Mouse (Mus musculus): Measurements from ENCODE around the gene Olfr986.

Olfr986 gene

DNA sequence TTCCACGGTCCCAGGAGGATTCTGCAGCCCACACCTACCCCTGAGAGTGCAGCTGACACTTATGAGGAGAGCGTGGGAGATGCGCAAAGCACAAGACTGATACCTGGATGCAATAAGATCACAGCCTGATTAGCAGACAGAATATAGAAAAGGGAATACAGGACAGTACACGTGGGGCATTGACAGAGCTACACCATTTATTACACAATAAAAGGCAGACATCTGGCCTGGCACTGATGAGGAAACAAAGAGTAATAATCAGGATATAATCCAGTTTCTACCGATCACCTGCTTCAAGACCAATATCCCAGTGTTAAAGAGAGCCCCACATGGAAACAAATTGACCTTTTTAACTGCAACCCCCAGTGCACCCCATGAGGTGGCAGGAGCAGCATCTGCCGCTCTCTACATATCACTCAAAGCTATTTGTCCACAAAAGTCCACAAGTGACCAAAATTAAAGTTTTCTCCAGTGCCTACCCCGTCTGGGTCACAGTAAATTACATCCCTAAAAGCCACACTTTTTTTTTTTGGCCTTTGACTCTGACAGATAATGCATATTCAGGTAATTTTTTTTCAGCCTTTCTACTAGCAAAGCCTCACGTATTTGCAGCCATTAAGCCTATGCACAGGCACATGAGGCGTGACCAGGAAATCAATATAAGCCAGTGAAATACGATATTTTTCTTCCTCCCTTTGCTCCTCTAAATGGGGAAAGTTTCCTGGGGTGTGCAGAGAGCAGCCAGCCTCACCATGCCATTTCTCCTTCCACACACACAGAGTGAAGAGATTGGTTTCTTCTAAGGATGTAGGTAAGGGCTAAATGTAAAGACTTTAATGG is 53.7 kb downstream of the Olfr986 start:
- DNase-seq, result no peak

DNA sequence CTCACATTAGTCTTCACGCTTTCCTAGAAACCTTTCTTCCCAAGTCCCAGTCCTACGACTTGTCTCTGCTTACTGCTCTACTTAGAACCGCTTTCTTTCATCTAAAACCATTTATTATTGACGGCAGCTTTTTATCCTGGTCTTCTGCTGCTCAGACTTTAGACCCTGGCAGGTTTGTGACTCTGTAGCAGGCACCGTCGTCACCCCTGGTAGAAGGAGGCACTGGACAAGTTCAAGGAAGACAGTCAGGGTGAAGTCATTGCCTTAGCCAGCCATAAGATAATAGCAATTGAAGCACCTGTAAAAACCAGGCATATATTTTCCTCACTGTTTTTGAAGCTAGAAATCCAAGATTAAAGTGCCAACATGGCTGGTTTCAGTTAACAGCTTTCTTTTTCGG is 54.5 kb downstream of the Olfr986 start:
- no peak for DNase-seq

Measured in kidney, postnatal 4 days (tissue).